Mouse (Mus musculus) forebrain, embryonic 13.5 days (tissue): ENCODE results near the gene Dhx34. TPM values are rescaled to one million over a fixed set of nuclear protein-coding genes. Genes with fewer than 3 reads are reported as not detected.

Experiments
- ATAC-seq: fragments of 200-750 bp; cut with Nextera tagmentation; 2 replicates; pipeline ENCODE4 v1.8.0; 2017
- H3K27ac ChIP-seq: fragments of 300-500 bp; sonication (generic); 2 replicates; pipeline ENCODE4 v1.5.1; 2015; ENCODE audit warnings: inconsistent platforms, mild to moderate bottlenecking, moderate library complexity
- H3K27me3 ChIP-seq: fragments of 300-500 bp; sonication (generic); 2 replicates; pipeline ENCODE4 v1.6.1; 2015; ENCODE audit warnings: mild to moderate bottlenecking, inconsistent platforms
- H3K36me3 ChIP-seq: fragments of 300-500 bp; sonication (generic); 2 replicates; pipeline ENCODE4 v1.6.1; 2015; ENCODE audit warnings: mild to moderate bottlenecking, inconsistent platforms; ENCODE audit not compliant: poor library complexity, severe bottlenecking
- H3K4me1 ChIP-seq: fragments of 300-500 bp; sonication (generic); 2 replicates; pipeline ENCODE4 v1.6.1; 2015; ENCODE audit warnings: inconsistent platforms
- H3K4me2 ChIP-seq: fragments of 300-500 bp; sonication (generic); 2 replicates; pipeline ENCODE4 v1.6.1; 2015; ENCODE audit warnings: inconsistent platforms, mild to moderate bottlenecking, moderate library complexity
- H3K4me3 ChIP-seq: fragments of 300-500 bp; sonication (generic); 2 replicates; pipeline ENCODE4 v1.5.1; 2015; ENCODE audit warnings: mild to moderate bottlenecking, inconsistent platforms
- H3K9ac ChIP-seq: fragments of 300-500 bp; sonication (generic); 2 replicates; pipeline ENCODE4 v1.6.1; 2015; ENCODE audit warnings: mild to moderate bottlenecking, inconsistent platforms
- H3K9me3 ChIP-seq: fragments of 300-500 bp; sonication (generic); replicated peaks from 2 replicates; pipeline ENCODE4 v1.6.1; 2016; ENCODE audit warnings: inconsistent platforms
- WGBS: fragments of 180-500 bp; shearing (Covaris S2); methylation state at CpG from one replicate; pipeline ENCODE4 v1.1.7; 2015; 5-methylcytosine and 5-hydroxymethylcytosine counted together
- polyA plus RNA-seq: library from polyadenylated mRNA; unstranded; fragments of >200 nt; fragmentation: Nextera tagmentation; extraction: Ambion mirVana; gene quantifications from 2 replicates; pipeline ENCODE4 v1.2.1, GENCODE M21; 2015

Gene Dhx34
- polyA plus RNA-seq, 1 experiment from 2014 or later, result 13.7 TPM

- ATAC-seq, result no peak
- no peak overlapping the region for H3K27ac ChIP-seq
- H3K9ac ChIP-seq, result no peak overlapping the region
- H3K36me3 ChIP-seq, result peaks cover 93% of the 10 kb centered on the region
- no peak overlapping the region for H3K4me2 ChIP-seq
- no peaks in the 10 kb centered on the region for H3K27me3 ChIP-seq
- H3K9me3 ChIP-seq, result no peaks in the 10 kb centered on the region
- WGBS, result 93% methylated on average over 10 of the region's 10 CpGs
- no peak overlapping the region for H3K4me3 ChIP-seq
- no peaks in the 10 kb centered on the region for H3K4me1 ChIP-seq
Measured at GRCm38 (mm10) chr7:16207496-16207895, 14.3 kb downstream of the Dhx34 start.

GRCm38 (mm10) chr7:16207076-16207475, 14.8 kb downstream of the Dhx34 start:
- no peak overlapping the region for H3K4me2 ChIP-seq
- 84% methylated on average over 7 of the region's 7 CpGs for WGBS

DNA sequence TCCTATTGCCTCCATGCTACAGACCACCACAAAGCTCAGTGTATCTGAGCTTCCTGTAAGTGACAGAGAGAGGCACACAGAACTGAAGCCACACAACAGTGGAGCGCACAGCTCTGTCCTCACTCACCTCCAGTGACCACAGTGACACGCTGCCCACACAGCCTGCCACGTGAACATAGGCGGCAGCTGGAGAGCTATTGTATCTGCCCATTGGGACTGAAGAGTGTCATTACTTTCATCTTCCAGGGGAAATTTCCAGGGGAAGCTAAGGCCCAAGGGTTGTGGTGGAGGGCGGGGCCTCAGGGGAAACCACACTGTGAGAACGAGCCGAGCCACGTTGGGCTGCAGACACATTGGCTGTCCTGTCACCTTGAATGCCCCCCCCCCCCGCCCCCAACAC, 17.0 kb downstream of the Dhx34 start:
- Histone ChIP-seq H3K4me1 (no peaks in the 10 kb centered on the region), H3K4me2 (no peak overlapping the region), H3K27me3 (no peaks in the 10 kb centered on the region), H3K9me3 (no peaks in the 10 kb centered on the region), H3K4me3 (no peak overlapping the region), H3K36me3 (peaks cover 95% of the 10 kb centered on the region), H3K27ac (no peak overlapping the region), H3K9ac (no peak overlapping the region)
- 82% methylated on average over 9 of the region's 9 CpGs for WGBS
- ATAC-seq, result no peak

More at GRCm38 (mm10) chr7:16207076-16207475, 14.8 kb downstream of the Dhx34 start:
- Histone ChIP-seq H3K4me3 (no peak overlapping the region), H3K36me3 (peaks cover 94% of the 10 kb centered on the region), H3K9me3 (no peaks in the 10 kb centered on the region), H3K27ac (no peak overlapping the region), H3K4me1 (no peaks in the 10 kb centered on the region), H3K27me3 (no peaks in the 10 kb centered on the region), H3K9ac (no peak overlapping the region)
- ATAC-seq, result no peak

GRCm38 (mm10) chr7:16203505-16203903, 18.3 kb downstream of the Dhx34 start:
- no peak overlapping the region for H3K9ac ChIP-seq
- H3K27ac ChIP-seq, result no peak overlapping the region
- peaks cover 95% of the 10 kb centered on the region for H3K36me3 ChIP-seq
- H3K4me3 ChIP-seq, result no peak overlapping the region
- H3K9me3 ChIP-seq, result no peaks in the 10 kb centered on the region
- no peak overlapping the region for H3K4me2 ChIP-seq
- ATAC-seq, result no peak
- WGBS, result 94% methylated on average over 13 of the region's 13 CpGs
- no peaks in the 10 kb centered on the region for H3K4me1 ChIP-seq
- H3K27me3 ChIP-seq, result no peaks in the 10 kb centered on the region

DNA sequence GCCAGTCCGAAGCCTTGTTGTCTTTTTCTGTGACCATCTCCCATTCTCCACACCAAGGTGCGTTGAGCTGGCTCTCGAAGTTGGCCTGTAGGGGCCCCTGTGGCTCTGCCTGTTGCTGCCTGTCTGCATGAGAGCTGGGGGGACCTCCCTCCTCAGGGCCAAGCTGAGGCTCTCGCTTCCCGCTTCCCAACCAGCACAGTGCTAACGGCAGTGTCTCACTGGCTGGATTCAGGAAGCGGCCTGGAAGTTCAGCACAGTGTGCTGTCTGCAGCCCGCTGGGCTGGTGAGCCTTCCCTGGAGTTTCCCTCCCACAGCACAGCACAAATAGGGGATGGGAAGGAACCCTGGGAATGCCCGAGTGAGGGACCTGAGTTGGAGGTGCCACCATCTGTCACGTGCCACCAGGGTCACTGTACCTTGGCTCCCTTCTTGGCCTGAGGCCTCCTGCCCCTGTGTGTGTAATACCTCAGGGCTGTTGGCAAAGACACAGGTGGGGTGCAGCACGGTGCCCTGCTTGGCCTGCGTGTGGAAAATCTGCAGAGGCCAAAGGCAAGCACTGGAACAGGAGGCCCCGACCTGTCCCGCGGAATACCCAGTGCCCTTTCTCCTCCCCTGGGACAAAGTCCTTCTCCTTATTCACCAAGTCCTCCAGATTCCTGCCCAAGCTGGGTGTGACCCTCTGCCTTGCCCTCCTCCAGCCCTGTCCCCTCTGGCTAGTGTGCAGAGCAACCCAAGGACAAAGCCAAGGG, 18.9 kb downstream of the Dhx34 start:
- WGBS, result 88% methylated on average over 15 of the region's 15 CpGs
- H3K36me3 ChIP-seq, result peaks cover 98% of the 10 kb centered on the region
- H3K27me3 ChIP-seq, result no peaks in the 10 kb centered on the region
- no peak overlapping the region for H3K27ac ChIP-seq
- no peaks in the 10 kb centered on the region for H3K9me3 ChIP-seq
- ATAC-seq, result no peak
- no peak overlapping the region for H3K4me3 ChIP-seq
- no peak overlapping the region for H3K4me2 ChIP-seq
- H3K9ac ChIP-seq, result no peak overlapping the region
- no peaks in the 10 kb centered on the region for H3K4me1 ChIP-seq

DNA sequence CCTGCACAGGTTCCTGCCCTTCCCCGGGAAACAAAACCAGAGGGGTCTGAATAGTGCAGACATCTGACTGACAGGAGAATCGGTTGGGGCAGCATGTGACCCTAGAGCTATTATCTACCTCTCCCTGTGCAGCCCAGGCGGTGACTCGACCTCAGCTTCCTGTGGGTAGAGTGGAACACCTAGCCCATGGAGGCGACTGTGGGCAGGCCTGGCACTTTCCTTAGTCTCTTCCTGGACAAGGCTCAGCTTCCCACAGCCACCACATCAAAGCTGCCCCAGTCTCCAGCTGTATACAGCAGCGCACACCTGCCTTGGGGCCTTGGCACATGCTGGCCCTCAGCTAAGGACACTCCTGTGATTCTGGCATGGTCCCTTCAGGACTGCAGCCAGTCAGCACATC, 20.7 kb downstream of the Dhx34 start:
- no peak overlapping the region for H3K4me2 ChIP-seq
- H3K9me3 ChIP-seq, result no peaks in the 10 kb centered on the region
- WGBS, result 86% methylated on average over 6 of the region's 6 CpGs
- H3K27me3 ChIP-seq, result no peaks in the 10 kb centered on the region
- no peak overlapping the region for H3K4me3 ChIP-seq
- no peak overlapping the region for H3K9ac ChIP-seq
- ATAC-seq, result no peak
- peaks cover 3% of the 10 kb centered on the region; the same call in 1 of the 2 replicates for H3K4me1 ChIP-seq
- H3K27ac ChIP-seq, result no peak overlapping the region
- peaks cover 99% of the 10 kb centered on the region for H3K36me3 ChIP-seq

- Histone ChIP-seq H3K36me3 (peaks cover 84% of the 10 kb centered on the region), H3K27ac (no peak overlapping the region)
- ATAC-seq, result no peak
Measured at GRCm38 (mm10) chr7:16198540-16198939, 23.3 kb downstream of the Dhx34 start.

GRCm38 (mm10) chr7:16197166-16197565, 24.7 kb downstream of the Dhx34 start:
- H3K9me3 ChIP-seq, result no peaks in the 10 kb centered on the region
- H3K27ac ChIP-seq, result no peak overlapping the region; the same call in 1 of the 2 replicates
- ATAC-seq, result no peak
- H3K9ac ChIP-seq, result 0 out of 2 replicates have a peak overlapping the region, but pooled peaks have one; percentile 9
- H3K4me3 ChIP-seq, result no peak overlapping the region
- no peak overlapping the region for H3K4me2 ChIP-seq
- peaks cover 70% of the 10 kb centered on the region for H3K36me3 ChIP-seq
- H3K4me1 ChIP-seq, result peaks cover 3% of the 10 kb centered on the region; the same call in 1 of the 2 replicates
- 81% methylated on average over 5 of the region's 5 CpGs for WGBS
- H3K27me3 ChIP-seq, result no peaks in the 10 kb centered on the region

More at GRCm38 (mm10) chr7:16198540-16198939, 23.3 kb downstream of the Dhx34 start:
- H3K9ac ChIP-seq, result no peak overlapping the region
- H3K9me3 ChIP-seq, result no peaks in the 10 kb centered on the region
- peaks cover 3% of the 10 kb centered on the region; the same call in 1 of the 2 replicates for H3K4me1 ChIP-seq
- no peaks in the 10 kb centered on the region for H3K27me3 ChIP-seq
- 93% methylated on average over 11 of the region's 11 CpGs for WGBS
- no peak overlapping the region for H3K4me2 ChIP-seq
- no peak overlapping the region for H3K4me3 ChIP-seq

DNA sequence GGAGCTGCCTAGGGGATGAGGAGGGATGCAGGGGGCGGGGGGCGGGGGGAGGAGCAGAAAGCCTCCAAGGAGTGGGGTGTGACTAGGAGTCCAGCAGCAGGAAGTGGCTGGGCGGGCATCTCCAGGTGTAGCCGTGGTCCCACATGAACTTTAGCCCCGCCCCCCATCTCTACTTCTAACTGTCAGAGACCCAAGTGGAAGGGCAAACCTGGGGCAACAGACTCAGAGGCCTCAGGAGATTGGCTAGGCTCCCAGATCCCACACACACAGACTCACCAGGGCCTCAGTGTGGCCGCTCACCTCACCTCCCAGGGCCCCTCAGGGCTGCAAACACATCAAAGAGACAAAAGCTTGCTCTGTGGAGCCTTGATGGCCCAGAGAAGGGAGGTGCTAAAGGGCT, 25.2 kb downstream of the Dhx34 start:
- no peak for ATAC-seq
- no peak overlapping the region for H3K9ac ChIP-seq
- peaks cover 65% of the 10 kb centered on the region for H3K36me3 ChIP-seq
- WGBS, result 74% methylated on average over 6 of the region's 6 CpGs
- no peaks in the 10 kb centered on the region for H3K9me3 ChIP-seq
- H3K4me3 ChIP-seq, result no peak overlapping the region
- no peak overlapping the region for H3K4me2 ChIP-seq
- peaks cover 3% of the 10 kb centered on the region; the same call in 1 of the 2 replicates for H3K4me1 ChIP-seq
- H3K27ac ChIP-seq, result no peak overlapping the region
- no peaks in the 10 kb centered on the region for H3K27me3 ChIP-seq

DNA sequence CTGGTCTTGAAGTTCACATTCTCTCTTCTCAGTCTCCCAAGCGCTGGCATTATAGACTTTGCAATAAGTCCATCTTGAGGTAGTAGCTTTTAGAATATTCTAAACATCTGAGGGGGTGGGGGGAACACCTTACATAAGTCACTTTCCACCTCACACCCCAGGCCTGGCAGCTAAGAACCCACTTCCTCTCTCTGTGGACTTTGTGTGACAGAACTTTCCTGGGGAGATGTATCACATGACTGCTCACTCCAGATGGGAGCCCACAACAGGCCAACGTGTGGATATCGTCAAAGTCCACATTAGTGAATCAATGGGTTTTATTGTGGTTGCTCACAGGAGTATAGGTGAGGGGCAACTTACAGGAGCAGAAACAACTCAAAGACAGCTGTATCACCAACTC, 28.1 kb downstream of the Dhx34 start:
- no peak overlapping the region for H3K27ac ChIP-seq
- ATAC-seq, result no peak
- no peak overlapping the region for H3K9ac ChIP-seq
- no peak overlapping the region for H3K4me3 ChIP-seq
- H3K36me3 ChIP-seq, result peaks cover 36% of the 10 kb centered on the region
- H3K27me3 ChIP-seq, result peaks cover 9% of the 10 kb centered on the region; the same call in 1 of the 2 replicates
- no peaks in the 10 kb centered on the region for H3K9me3 ChIP-seq
- 48% methylated on average over 3 of the region's 3 CpGs for WGBS
- H3K4me1 ChIP-seq, result peaks cover 3% of the 10 kb centered on the region; the same call in 1 of the 2 replicates
- H3K4me2 ChIP-seq, result no peak overlapping the region

- H3K27me3 ChIP-seq, result peaks cover 9% of the 10 kb centered on the region; the same call in 1 of the 2 replicates
- no peak overlapping the region for H3K4me2 ChIP-seq
- peaks cover 3% of the 10 kb centered on the region; the same call in 1 of the 2 replicates for H3K4me1 ChIP-seq
- no peak overlapping the region for H3K27ac ChIP-seq
- no peaks in the 10 kb centered on the region for H3K9me3 ChIP-seq
- peak; percentile 65 for ATAC-seq
- 19% methylated on average over 5 of the region's 5 CpGs for WGBS
- H3K4me3 ChIP-seq, result no peak overlapping the region
- peaks cover 22% of the 10 kb centered on the region for H3K36me3 ChIP-seq
- no peak overlapping the region for H3K9ac ChIP-seq
Measured at GRCm38 (mm10) chr7:16192315-16192714, 29.5 kb downstream of the Dhx34 start.

GRCm38 (mm10) chr7:16187494-16187893, 34.3 kb downstream of the Dhx34 start:
- WGBS, result 85% methylated on average over 8 of the region's 8 CpGs
- Histone ChIP-seq H3K4me2 (no peak overlapping the region), H3K4me1 (no peaks in the 10 kb centered on the region), H3K4me3 (no peak overlapping the region), H3K9ac (no peak overlapping the region), H3K27me3 (peaks cover 9% of the 10 kb centered on the region; the same call in 1 of the 2 replicates), H3K27ac (no peak overlapping the region), H3K9me3 (no peaks in the 10 kb centered on the region), H3K36me3 (peaks cover 38% of the 10 kb centered on the region)
- ATAC-seq, result no peak
